In the genomic region with DNA sequence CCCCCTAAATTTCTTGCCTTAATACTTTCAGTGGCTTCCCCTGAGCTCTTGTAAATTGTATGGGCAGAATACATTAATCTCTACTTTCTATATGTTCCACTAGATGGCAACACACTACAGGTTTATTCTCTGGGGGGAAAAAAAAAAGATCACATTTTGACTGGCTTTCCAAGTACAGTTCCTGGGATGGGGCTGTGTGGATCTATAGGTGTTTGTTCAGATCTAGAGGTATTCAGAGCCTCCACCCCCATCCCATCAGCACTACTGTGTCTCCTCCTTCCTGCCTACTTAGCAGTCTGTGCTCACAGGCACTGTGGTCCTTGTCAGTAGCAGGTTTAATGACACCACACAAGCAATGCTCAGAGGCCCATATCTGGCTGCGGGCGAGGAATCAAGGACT, we compare ENCODE assay signal across 11 mouse cellular contexts. TPM values are rescaled to one million over a fixed set of nuclear protein-coding genes. Genes with fewer than 3 reads are reported as not detected.
DNase-seq lines count a peak whose midpoint lies in the region; ATAC-seq and TF ChIP-seq lines count a peak whose summit lies in the region.
"Had no signal": no experiment of that assay in that cellular context is flagged by ENCODE, and none has a peak within 500 bp of the region (broad histone marks: within the 10 kb centered on the region; RNA-seq: fewer than 3 reads in every experiment).

No protein-coding gene starts in this region.

- no peak overlapping the region for H3K4me2 ChIP-seq in hindbrain, embryonic 14.5 days (replicated peaks)
- no peak overlapping the region for H3K4me2 ChIP-seq in hindbrain, embryonic 12.5 days (replicated peaks)
- no peak overlapping the region for H3K4me2 ChIP-seq in neural tube, embryonic 13.5 days
- no peak overlapping the region for H3K4me2 ChIP-seq in neural tube, embryonic 15.5 days
- H3K4me2 ChIP-seq in forebrain, embryonic 14.5 days (ENCODE audit: low read length): no peak overlapping the region
- no peak overlapping the region for H3K4me2 ChIP-seq in midbrain, postnatal 0 days (ENCODE audit: low read depth, low read length, poor library complexity, severe bottlenecking)
- H3K4me2 ChIP-seq: lung, embryonic 15.5 days had no signal

- no peaks in the 10 kb centered on the region for H3K36me3 ChIP-seq in hindbrain, embryonic 14.5 days (replicated peaks; ENCODE audit: control insufficient read depth, insufficient read depth)
- H3K36me3 ChIP-seq in hindbrain, embryonic 12.5 days: no peaks in the 10 kb centered on the region
- H3K36me3 ChIP-seq in neural tube, embryonic 13.5 days: no peaks in the 10 kb centered on the region
- no peaks in the 10 kb centered on the region; the same call in 1 of the 2 replicates for H3K36me3 ChIP-seq in neural tube, embryonic 15.5 days
- no peaks in the 10 kb centered on the region for H3K36me3 ChIP-seq in forebrain, embryonic 14.5 days (ENCODE audit: control insufficient read depth, insufficient read depth, low read length)
- no peaks in the 10 kb centered on the region for H3K36me3 ChIP-seq in midbrain, postnatal 0 days (ENCODE audit: insufficient read depth, low read length)
- H3K36me3 ChIP-seq: lung, embryonic 15.5 days had no signal

- H3K9ac ChIP-seq in hindbrain, embryonic 14.5 days: no peak overlapping the region
- no peak overlapping the region for H3K9ac ChIP-seq in hindbrain, embryonic 12.5 days
- H3K9ac ChIP-seq in neural tube, embryonic 13.5 days: no peak overlapping the region
- no peak overlapping the region for H3K9ac ChIP-seq in neural tube, embryonic 15.5 days (replicated peaks)
- no peak overlapping the region for H3K9ac ChIP-seq in forebrain, embryonic 14.5 days (ENCODE audit: low read length)
- no peak overlapping the region for H3K9ac ChIP-seq in midbrain, postnatal 0 days (replicated peaks; ENCODE audit: low read length, poor library complexity, severe bottlenecking)
- H3K9ac ChIP-seq: lung, embryonic 15.5 days had no signal

- 73% methylated on average over 2 of the region's 2 CpGs for WGBS in hindbrain, embryonic 14.5 days
- 91% methylated on average over 2 of the region's 2 CpGs for WGBS in hindbrain, embryonic 12.5 days
- 87% methylated on average over 2 of the region's 2 CpGs for WGBS in neural tube, embryonic 13.5 days
- 63% methylated on average over 2 of the region's 2 CpGs for WGBS in neural tube, embryonic 15.5 days
- 81% methylated on average over 2 of the region's 2 CpGs for WGBS in forebrain, embryonic 14.5 days
- WGBS in midbrain, postnatal 0 days: 77% methylated on average over 2 of the region's 2 CpGs

- H3K27ac ChIP-seq in hindbrain, embryonic 14.5 days: no peak overlapping the region
- H3K27ac ChIP-seq in hindbrain, embryonic 12.5 days: no peak overlapping the region
- H3K27ac ChIP-seq in neural tube, embryonic 13.5 days (replicated peaks): no peak overlapping the region
- H3K27ac ChIP-seq in neural tube, embryonic 15.5 days (replicated peaks): no peak overlapping the region
- H3K27ac ChIP-seq in forebrain, embryonic 14.5 days (ENCODE audit: low read depth, low read length): no peak overlapping the region
- H3K27ac ChIP-seq in midbrain, postnatal 0 days (ENCODE audit: low read depth, low read length): no peak overlapping the region
- H3K27ac ChIP-seq: lung, embryonic 15.5 days had no signal

- H3K9me3 ChIP-seq in hindbrain, embryonic 14.5 days (ENCODE audit: control insufficient read depth, low read length): no peaks in the 10 kb centered on the region
- H3K9me3 ChIP-seq in hindbrain, embryonic 12.5 days (replicated peaks): no peaks in the 10 kb centered on the region
- no peaks in the 10 kb centered on the region for H3K9me3 ChIP-seq in neural tube, embryonic 13.5 days
- no peaks in the 10 kb centered on the region for H3K9me3 ChIP-seq in neural tube, embryonic 15.5 days (replicated peaks)
- no peaks in the 10 kb centered on the region for H3K9me3 ChIP-seq in forebrain, embryonic 14.5 days (replicated peaks; ENCODE audit: control insufficient read depth, low read length)
- H3K9me3 ChIP-seq in midbrain, postnatal 0 days (ENCODE audit: low read length): no peaks in the 10 kb centered on the region
- H3K9me3 ChIP-seq: lung, embryonic 15.5 days had no signal

- no peaks in the 10 kb centered on the region for H3K4me1 ChIP-seq in hindbrain, embryonic 14.5 days (replicated peaks; ENCODE audit: control insufficient read depth, insufficient read depth, low read length)
- peaks cover 14% of the 10 kb centered on the region for H3K4me1 ChIP-seq in hindbrain, embryonic 12.5 days
- peaks cover 12% of the 10 kb centered on the region for H3K4me1 ChIP-seq in neural tube, embryonic 13.5 days (replicated peaks)
- H3K4me1 ChIP-seq in neural tube, embryonic 15.5 days: peaks cover 3% of the 10 kb centered on the region; the same call in 1 of the 2 replicates
- H3K4me1 ChIP-seq in forebrain, embryonic 14.5 days (ENCODE audit: control insufficient read depth, insufficient read depth, low read length): no peaks in the 10 kb centered on the region
- no peaks in the 10 kb centered on the region for H3K4me1 ChIP-seq in midbrain, postnatal 0 days (ENCODE audit: insufficient read depth, low read length)

- DNase-seq in hindbrain, embryonic 14.5 days (ENCODE audit: low spot score): peak; percentile 60
- DNase-seq in forebrain, embryonic 14.5 days (ENCODE audit: low spot score): peak; percentile 72
- peak; percentile 67 for DNase-seq in midbrain, postnatal 0 days (ENCODE audit: low spot score)
- DNase-seq in adrenal gland, adult (ENCODE audit: inconsistent age in 2 of 2, low spot score in 1 of 2): no peak
- no peak for DNase-seq in urinary bladder, postnatal 25 days (ENCODE audit: low spot score)
- DNase-seq: heart, adult 11 months; kidney, postnatal 4 days had no signal

- H3K27me3 ChIP-seq in hindbrain, embryonic 14.5 days (ENCODE audit: control insufficient read depth, insufficient read depth, low read length): no peaks in the 10 kb centered on the region
- no peaks in the 10 kb centered on the region for H3K27me3 ChIP-seq in hindbrain, embryonic 12.5 days
- no peaks in the 10 kb centered on the region for H3K27me3 ChIP-seq in neural tube, embryonic 13.5 days
- H3K27me3 ChIP-seq in neural tube, embryonic 15.5 days (replicated peaks): peaks cover 7% of the 10 kb centered on the region; the same call in 1 of the 2 replicates
- H3K27me3 ChIP-seq in forebrain, embryonic 14.5 days (replicated peaks; ENCODE audit: control insufficient read depth, insufficient read depth, low read length): no peaks in the 10 kb centered on the region
- no peaks in the 10 kb centered on the region for H3K27me3 ChIP-seq in midbrain, postnatal 0 days (ENCODE audit: insufficient read depth, low read length)
- H3K27me3 ChIP-seq: lung, embryonic 15.5 days had no signal

- no peak for ATAC-seq in hindbrain, embryonic 14.5 days (ENCODE audit: low FRiP score)
- no peak for ATAC-seq in hindbrain, embryonic 12.5 days (ENCODE audit: low FRiP score)
- ATAC-seq in neural tube, embryonic 13.5 days (ENCODE audit: low read depth): peak; percentile 34; the same call in 1 of the 2 replicates
- ATAC-seq in neural tube, embryonic 15.5 days (ENCODE audit: low FRiP score): no peak
- ATAC-seq in forebrain, embryonic 14.5 days: peak; percentile 48; the same call in 1 of the 2 replicates
- no peak for ATAC-seq in midbrain, postnatal 0 days (ENCODE audit: low FRiP score)

- no peak overlapping the region for H3K4me3 ChIP-seq in hindbrain, embryonic 14.5 days (replicated peaks; ENCODE audit: low read length)
- H3K4me3 ChIP-seq in hindbrain, embryonic 12.5 days: no peak overlapping the region
- no peak overlapping the region for H3K4me3 ChIP-seq in neural tube, embryonic 13.5 days
- H3K4me3 ChIP-seq in neural tube, embryonic 15.5 days (replicated peaks): no peak overlapping the region
- no peak overlapping the region for H3K4me3 ChIP-seq in forebrain, embryonic 14.5 days (ENCODE audit: low read depth, low read length)
- no peak overlapping the region for H3K4me3 ChIP-seq in midbrain, postnatal 0 days (ENCODE audit: low read depth, low read length)
- H3K4me3 ChIP-seq: lung, embryonic 15.5 days had no signal

- peak; percentile 69 for TF ChIP-seq CTCF in midbrain, postnatal 0 days (IDR thresholded peaks at IDR 0.05)

RNA-seq across cellular contexts. Expression of gene Eif4e3, which starts 14.2 kb away (rescaled TPM):
- polyA plus RNA-seq in hindbrain, embryonic 14.5 days (2014; fragmentation: Nextera tagmentation; extraction: Ambion mirVana): 6.0 and 6.6 TPM in 2 replicates
- 11.0 and 11.2 TPM in 2 replicates for polyA plus RNA-seq in hindbrain, embryonic 12.5 days (2016; fragmentation: Nextera tagmentation; extraction: Ambion mirVana)
- 9.1 and 9.3 TPM in 2 replicates for polyA plus RNA-seq in neural tube, embryonic 13.5 days (2015; fragmentation: Nextera tagmentation; extraction: Ambion mirVana)
- 7.0 and 9.2 TPM in 2 replicates for polyA plus RNA-seq in neural tube, embryonic 15.5 days (2015; fragmentation: Nextera tagmentation; extraction: Ambion mirVana)
- polyA plus RNA-seq in forebrain, embryonic 14.5 days (2014; fragmentation: Nextera tagmentation; extraction: Ambion mirVana): 8.8 and 9.5 TPM in 2 replicates
- total RNA-seq in midbrain, postnatal 0 days (2014; rRNA removed): 8.4 and 10.6 TPM in 2 replicates
- polyA plus RNA-seq in midbrain, postnatal 0 days (2015; fragmentation: Nextera tagmentation; extraction: Ambion mirVana): 5.4 and 5.5 TPM in 2 replicates

RNA-seq across cellular contexts. Expression of gene Gm20696, which starts 14.3 kb away (rescaled TPM):
- 2.4 and 2.6 TPM in 2 replicates for polyA plus RNA-seq in hindbrain, embryonic 14.5 days (2014; fragmentation: Nextera tagmentation; extraction: Ambion mirVana)
- 4.4 and 4.6 TPM in 2 replicates for polyA plus RNA-seq in hindbrain, embryonic 12.5 days (2016; fragmentation: Nextera tagmentation; extraction: Ambion mirVana)
- polyA plus RNA-seq in neural tube, embryonic 13.5 days (2015; fragmentation: Nextera tagmentation; extraction: Ambion mirVana): 2.7 and 3.0 TPM in 2 replicates
- 2.3 and 2.7 TPM in 2 replicates for polyA plus RNA-seq in neural tube, embryonic 15.5 days (2015; fragmentation: Nextera tagmentation; extraction: Ambion mirVana)
- polyA plus RNA-seq in forebrain, embryonic 14.5 days (2014; fragmentation: Nextera tagmentation; extraction: Ambion mirVana): 0.99 and 2.3 TPM in 2 replicates
- total RNA-seq in midbrain, postnatal 0 days (2014; rRNA removed): 1.1 and 2.5 TPM in 2 replicates
- polyA plus RNA-seq in midbrain, postnatal 0 days (2015; fragmentation: Nextera tagmentation; extraction: Ambion mirVana): 1.3 and 2.9 TPM in 2 replicates

RNA-seq across cellular contexts. Expression of gene Gpr27, which starts 40.1 kb away (rescaled TPM):
- polyA plus RNA-seq in hindbrain, embryonic 14.5 days (2014; fragmentation: Nextera tagmentation; extraction: Ambion mirVana): 23.0 and 27.9 TPM in 2 replicates
- polyA plus RNA-seq in hindbrain, embryonic 12.5 days (2016; fragmentation: Nextera tagmentation; extraction: Ambion mirVana): 7.8 and 10.2 TPM in 2 replicates
- 11.3 and 13.3 TPM in 2 replicates for polyA plus RNA-seq in neural tube, embryonic 13.5 days (2015; fragmentation: Nextera tagmentation; extraction: Ambion mirVana)
- polyA plus RNA-seq in neural tube, embryonic 15.5 days (2015; fragmentation: Nextera tagmentation; extraction: Ambion mirVana): 15.8 and 20.7 TPM in 2 replicates
- 14.7 and 16.4 TPM in 2 replicates for polyA plus RNA-seq in forebrain, embryonic 14.5 days (2014; fragmentation: Nextera tagmentation; extraction: Ambion mirVana)
- 110 and 114 TPM in 2 replicates for total RNA-seq in midbrain, postnatal 0 days (2014; rRNA removed)
- 26.0 and 27.8 TPM in 2 replicates for polyA plus RNA-seq in midbrain, postnatal 0 days (2015; fragmentation: Nextera tagmentation; extraction: Ambion mirVana)

Comparison
In these comparisons a context has a peak if more than half of its experiments do, and no peak if none do; other contexts are left out.
1. ATAC-seq: peak in neural tube, embryonic 13.5 days (single experiment) and forebrain, embryonic 14.5 days (single experiment); none in hindbrain, embryonic 14.5 days (single experiment), hindbrain, embryonic 12.5 days (single experiment), neural tube, embryonic 15.5 days (single experiment) and midbrain, postnatal 0 days (single experiment).
2. DNase-seq: peak in hindbrain, embryonic 14.5 days (single experiment), forebrain, embryonic 14.5 days (single experiment) and midbrain, postnatal 0 days (single experiment); none in adrenal gland, adult (0 of 2) and urinary bladder, postnatal 25 days (single experiment).